Mouse (Mus musculus) T-helper 17 cell (primary cell): Measurements from ENCODE around the gene Klk1b21.
"Not testable (repeated sequence)": the region's sequence is repeated elsewhere in the genome, so short reads cannot be mapped to it uniquely, and the experiment has no call there.

ENCODE experiments used
- in situ Hi-C, 2 experiments: fragments of 300-600 bp; cut with MboI, MseI; formaldehyde crosslinking; loops; 1 replicate in 1 of 2; 2 replicates in 1 of 2; pipeline ENCODE4 v1.15.1; 2025; ENCODE audit warnings: high pct_unique_total_duplicates in 2 of 2

The Klk1b21 gene

DNA sequence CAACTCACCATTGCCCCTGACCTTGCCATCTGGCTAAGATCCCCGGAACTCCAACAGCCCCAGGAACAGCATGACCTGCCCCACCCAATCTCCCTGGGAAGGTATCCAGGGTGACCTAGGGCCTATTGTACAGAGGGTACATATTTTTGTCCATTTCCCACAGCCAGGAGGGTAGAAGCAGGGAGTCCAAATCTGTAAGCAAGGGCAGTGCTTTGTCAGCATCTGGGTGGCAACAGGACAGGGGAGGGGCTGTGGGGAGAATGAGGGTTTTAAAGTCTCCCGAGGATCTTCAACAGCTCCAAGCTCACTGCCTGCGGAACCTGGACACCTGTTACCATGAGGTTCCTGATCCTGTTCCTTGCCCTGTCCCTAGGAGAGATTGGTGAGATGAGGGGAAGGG, at the start of gene Klk1b21:
Gene Klk1b21, plus strand, starts transcription at position 301 of the 400 bp plus-strand sequence.
- in situ Hi-C loops, result not testable (repeated sequence)

DNA sequence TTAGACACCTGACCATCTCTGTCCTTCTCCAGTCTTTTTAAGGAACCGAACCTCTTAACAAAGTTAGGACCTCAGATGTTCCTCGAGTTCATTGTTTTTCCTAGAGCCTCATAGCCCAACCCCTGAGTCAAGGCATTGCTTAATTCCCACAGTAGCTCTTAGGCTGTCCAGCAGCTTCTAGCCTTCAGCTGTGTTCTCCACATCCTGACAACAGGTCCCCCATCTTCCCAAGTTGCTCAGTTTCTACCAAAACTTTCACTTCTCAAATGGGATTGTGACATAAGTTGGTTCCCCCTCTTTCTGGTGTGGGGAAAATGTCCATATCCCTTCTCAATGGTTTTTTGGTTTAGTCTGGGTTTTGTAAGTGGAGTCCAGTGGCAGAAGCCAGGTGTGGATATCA, 30.0 kb upstream of the Klk1b21 start:
- in situ Hi-C loops, result no loop called here

DNA sequence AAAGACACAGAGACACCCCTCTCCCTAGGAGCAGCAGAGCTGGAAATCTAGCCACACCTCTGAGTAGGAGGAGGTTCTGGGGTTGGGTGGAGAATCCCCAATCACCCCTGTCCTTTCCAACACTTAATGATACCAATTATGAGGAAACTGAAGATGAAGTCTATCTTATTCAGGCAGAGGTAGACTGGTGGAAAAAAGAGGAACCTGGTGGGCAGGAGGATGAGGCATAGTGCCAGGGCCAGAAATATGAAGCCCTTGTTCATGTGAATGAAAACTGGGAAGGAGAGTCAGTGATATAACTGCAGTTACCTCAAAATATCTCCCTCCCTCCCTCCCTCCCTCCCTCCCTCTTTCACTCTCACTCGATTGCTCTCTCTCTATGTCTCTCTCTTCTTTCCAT, 24.4 kb upstream of the Klk1b21 start:
- in situ Hi-C loops, result no loop called here

DNA sequence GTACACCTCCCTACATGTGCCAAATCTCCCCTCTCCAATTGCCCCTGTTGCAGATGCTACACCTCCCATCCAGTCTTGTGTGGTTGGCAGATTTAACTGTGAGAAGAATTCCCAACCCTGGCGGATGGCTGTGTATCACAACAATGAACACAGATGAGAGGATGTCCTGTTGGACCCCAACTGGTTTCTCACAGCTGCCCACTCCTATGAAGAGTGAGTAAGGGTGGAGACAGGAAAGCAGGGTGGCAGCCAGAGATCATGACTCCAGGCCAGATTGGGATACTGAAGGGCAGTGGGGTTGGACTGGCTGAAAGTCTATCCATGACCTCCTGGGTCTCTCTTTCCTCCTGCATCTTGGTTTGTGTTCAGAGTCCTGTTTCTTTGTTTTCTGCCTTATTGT, 6.0 kb upstream of the Klk1b21 start:
- in situ Hi-C loops, result no loop called here

DNA sequence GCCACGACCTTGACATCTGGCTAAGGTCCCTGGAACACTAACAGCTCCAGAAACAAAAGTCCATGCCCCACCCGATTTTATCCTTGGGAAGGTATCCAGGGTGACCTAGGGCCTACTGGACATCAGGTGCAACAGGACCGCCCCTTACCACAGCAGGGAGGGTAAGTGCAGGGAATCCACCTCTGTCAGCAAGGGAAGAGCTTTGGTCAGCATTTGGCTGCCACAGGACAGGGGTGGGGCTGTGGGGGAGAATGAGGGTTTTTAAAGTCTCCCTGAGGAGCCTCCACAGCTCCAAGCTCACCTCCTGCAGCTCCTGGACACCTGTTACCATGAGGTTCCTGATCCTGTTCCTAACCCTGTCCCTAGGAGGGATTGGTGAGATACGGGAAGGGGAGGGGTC, 10.2 kb downstream of the Klk1b21 start, which contains the start of gene Klk1b22:
Gene Klk1b22, plus strand, starts transcription at position 301 of the 400 bp plus-strand sequence.
- in situ Hi-C loops, result no loop called here

DNA sequence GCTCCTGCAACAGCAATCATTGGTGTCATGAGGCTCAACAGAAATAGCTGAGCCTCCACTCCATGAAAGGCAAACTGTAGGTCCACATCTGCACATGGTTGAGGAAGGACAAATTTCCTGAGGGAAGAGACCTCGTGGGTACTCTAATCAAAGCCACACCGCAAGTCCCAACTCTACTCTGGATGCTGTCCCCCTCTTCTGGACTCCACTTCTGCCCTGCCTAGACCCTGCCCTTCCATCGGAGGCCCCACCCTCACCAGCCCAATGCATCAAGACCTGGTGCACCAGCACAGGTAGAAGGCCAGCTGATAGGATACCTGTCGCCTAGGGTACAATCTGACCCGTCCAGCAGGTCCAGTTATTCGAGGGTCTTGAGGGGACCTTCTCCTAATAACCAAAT, 21.3 kb downstream of the Klk1b21 start:
- in situ Hi-C loops, result no loop called here

DNA sequence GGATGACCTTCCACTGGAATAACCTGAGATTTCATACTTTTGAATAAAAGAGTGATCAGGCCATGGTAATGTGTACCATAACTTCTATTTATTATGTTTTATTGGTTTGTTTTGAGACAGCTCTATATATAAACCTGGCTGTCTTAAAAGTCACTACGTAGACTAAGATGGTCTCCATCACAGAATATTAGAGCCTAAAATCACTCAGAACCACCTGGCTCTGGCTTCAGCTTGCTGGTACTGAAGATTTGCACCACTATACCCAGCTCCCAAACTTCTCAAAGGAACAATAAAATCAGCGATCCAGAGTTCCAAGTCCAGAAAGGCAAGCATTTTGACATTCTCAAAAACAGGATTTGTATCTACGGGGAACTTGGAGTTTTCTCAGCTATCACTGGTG, 34.3 kb downstream of the Klk1b21 start, which contains the start of gene Klk1b16:
Gene Klk1b16, plus strand, starts transcription at position 301 of the 400 bp plus-strand sequence.
- in situ Hi-C loops, result no loop called here
